Mouse (Mus musculus) liver, embryonic 16.5 days (tissue): ENCODE results near the gene Opcml. TPM values are rescaled to one million over a fixed set of nuclear protein-coding genes. Genes with fewer than 3 reads are reported as not detected.

Experiments used
- ATAC-seq: fragments of 200-750 bp; cut with Nextera tagmentation; 2 replicates; pipeline ENCODE4 v1.8.0; 2017; ENCODE audit warnings: low read depth, mild to moderate bottlenecking, moderate number of reproducible peaks, moderate library complexity
- H3K27ac ChIP-seq: fragments of 300-500 bp; sonication (generic); 2 replicates; pipeline ENCODE4 v1.5.1; 2014; ENCODE audit warnings: mild to moderate bottlenecking, low read length
- H3K27me3 ChIP-seq: fragments of 300-500 bp; sonication (generic); 2 replicates; pipeline ENCODE4 v1.6.1; 2014; ENCODE audit warnings: low read depth, low read length, mixed read lengths; ENCODE audit not compliant: control insufficient read depth, insufficient read depth
- H3K36me3 ChIP-seq: fragments of 300-500 bp; sonication (generic); 2 replicates; pipeline ENCODE4 v1.6.1; 2014; ENCODE audit warnings: mild to moderate bottlenecking; ENCODE audit not compliant: control insufficient read depth, insufficient read depth
- H3K4me1 ChIP-seq: fragments of 300-500 bp; sonication (generic); 2 replicates; pipeline ENCODE4 v1.6.1; 2014; ENCODE audit warnings: low read depth, low read length, mixed read lengths; ENCODE audit not compliant: control insufficient read depth
- H3K4me2 ChIP-seq: fragments of 300-500 bp; sonication (generic); 2 replicates; pipeline ENCODE4 v1.6.1; 2014; ENCODE audit warnings: low read depth, low read length, mixed read lengths
- H3K4me3 ChIP-seq: fragments of 300-500 bp; sonication (generic); 2 replicates; pipeline ENCODE4 v1.5.1; 2014; ENCODE audit warnings: low read depth, mild to moderate bottlenecking, low read length
- H3K9ac ChIP-seq: fragments of 300-500 bp; sonication (generic); 2 replicates; pipeline ENCODE4 v1.6.1; 2014; ENCODE audit warnings: low read depth, low read length
- H3K9me3 ChIP-seq: fragments of 300-500 bp; sonication (generic); replicated peaks from 2 replicates; pipeline ENCODE4 v1.6.1; 2016; ENCODE audit warnings: low read length; ENCODE audit not compliant: control insufficient read depth
- WGBS: fragments of 180-500 bp; shearing (Covaris S2); extraction: QIAGEN DNeasy Blood & Tissue Kit; methylation state at CpG from one replicate; pipeline ENCODE4 v1.1.7; 2014; ENCODE audit not compliant: insufficient replicate concordance; 5-methylcytosine and 5-hydroxymethylcytosine counted together
- polyA plus RNA-seq: library from polyadenylated mRNA; unstranded; fragments of >200 nt; fragmentation: Nextera tagmentation; extraction: Ambion mirVana; gene quantifications from 2 replicates; pipeline ENCODE4 v1.2.1, GENCODE M21; 2015

Opcml gene
- polyA plus RNA-seq, 1 experiment from 2014 or later: 0.26 TPM

DNA sequence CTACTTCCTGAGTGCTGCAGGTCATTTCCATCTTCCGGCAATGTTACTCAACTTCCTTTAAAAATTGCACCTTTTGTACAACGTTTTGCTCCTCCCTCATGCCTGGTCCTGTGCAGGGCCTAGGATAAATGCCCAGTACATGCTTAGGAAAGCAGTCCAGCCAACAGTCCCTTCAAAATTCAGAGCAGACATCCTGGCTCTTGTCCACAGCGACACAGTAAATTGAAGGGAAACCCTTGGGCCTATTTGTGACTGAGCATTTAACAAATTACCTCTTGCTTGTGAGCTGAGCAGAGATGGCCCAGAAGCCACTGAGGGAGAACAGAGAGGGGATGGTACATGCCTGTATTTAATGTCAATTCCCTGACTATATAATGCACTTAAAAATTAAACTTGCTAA, 567.4 kb downstream of the Opcml start:
- no peaks in the 10 kb centered on the region for H3K36me3 ChIP-seq
- no peak overlapping the region for H3K9ac ChIP-seq
- no peak overlapping the region for H3K27ac ChIP-seq
- H3K4me2 ChIP-seq: no peak overlapping the region
- WGBS: 45% methylated on average over 3 of the region's 3 CpGs
- H3K4me3 ChIP-seq: no peak overlapping the region
- no peaks in the 10 kb centered on the region for H3K9me3 ChIP-seq
- no peak for ATAC-seq
- no peaks in the 10 kb centered on the region for H3K27me3 ChIP-seq
- no peaks in the 10 kb centered on the region for H3K4me1 ChIP-seq

DNA sequence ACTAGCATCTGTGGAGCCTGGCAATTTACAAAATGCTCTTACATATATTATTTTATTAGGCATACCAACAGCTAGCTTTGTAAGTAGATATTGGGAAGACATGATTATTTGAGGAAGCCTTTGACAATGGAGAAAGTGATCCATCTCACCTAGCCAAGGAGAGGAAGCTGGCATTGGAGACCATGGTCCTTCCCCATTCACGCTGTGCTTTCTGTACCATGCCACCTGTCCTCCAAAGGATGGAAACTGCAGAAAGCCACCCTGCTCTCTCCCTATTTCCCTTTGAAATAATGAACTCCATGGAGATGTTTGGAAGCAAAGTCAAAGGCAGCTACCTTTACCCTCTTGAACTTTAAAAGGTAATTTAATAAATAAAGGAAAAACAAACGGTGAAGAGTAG, 570.1 kb downstream of the Opcml start:
- no peaks in the 10 kb centered on the region for H3K4me1 ChIP-seq
- WGBS: 62% methylated on average over 2 of the region's 2 CpGs
- H3K27ac ChIP-seq: no peak overlapping the region
- ATAC-seq: no peak
- no peaks in the 10 kb centered on the region for H3K9me3 ChIP-seq
- no peaks in the 10 kb centered on the region for H3K36me3 ChIP-seq
- no peak overlapping the region for H3K4me3 ChIP-seq
- no peak overlapping the region for H3K9ac ChIP-seq
- H3K4me2 ChIP-seq: no peak overlapping the region
- no peaks in the 10 kb centered on the region for H3K27me3 ChIP-seq

DNA sequence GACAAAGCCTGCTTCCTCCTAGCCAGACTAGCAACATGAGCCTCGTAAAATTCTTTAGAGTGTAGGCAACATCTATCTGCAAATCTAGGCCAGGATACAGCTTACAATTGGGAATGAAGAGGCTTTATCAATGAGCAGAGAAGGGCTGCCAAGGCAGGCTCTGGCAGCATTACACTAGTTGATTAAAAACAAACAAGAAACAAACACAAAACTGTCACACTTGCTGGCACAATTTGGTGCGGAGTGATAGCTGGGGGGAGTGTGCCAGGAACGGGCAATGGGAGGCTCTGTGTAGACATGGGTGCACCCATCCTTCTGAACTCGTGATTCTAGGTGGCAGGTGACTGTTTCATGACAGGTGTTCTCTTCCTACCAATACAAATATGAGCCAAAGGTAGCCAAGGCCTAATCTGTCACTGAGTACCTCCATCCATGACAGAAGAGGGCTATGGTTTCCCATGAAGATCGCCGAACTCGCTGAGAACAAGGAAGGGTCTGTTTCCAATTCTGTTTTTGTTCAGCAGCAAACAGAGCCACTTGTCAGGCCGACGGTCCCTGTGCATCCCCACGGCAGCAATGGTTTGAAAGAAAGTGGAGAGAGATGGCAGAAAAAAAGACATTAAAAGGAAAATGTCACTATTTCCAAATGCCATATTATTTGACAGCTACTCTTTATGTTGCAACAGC, 574.0 kb downstream of the Opcml start:
- ATAC-seq: no peak
- Histone ChIP-seq H3K9me3 (no peaks in the 10 kb centered on the region), H3K36me3 (no peaks in the 10 kb centered on the region), H3K4me1 (no peaks in the 10 kb centered on the region), H3K4me2 (no peak overlapping the region), H3K27me3 (no peaks in the 10 kb centered on the region), H3K4me3 (no peak overlapping the region), H3K9ac (no peak overlapping the region), H3K27ac (no peak overlapping the region)
- 63% methylated on average over 10 of the region's 10 CpGs for WGBS

DNA sequence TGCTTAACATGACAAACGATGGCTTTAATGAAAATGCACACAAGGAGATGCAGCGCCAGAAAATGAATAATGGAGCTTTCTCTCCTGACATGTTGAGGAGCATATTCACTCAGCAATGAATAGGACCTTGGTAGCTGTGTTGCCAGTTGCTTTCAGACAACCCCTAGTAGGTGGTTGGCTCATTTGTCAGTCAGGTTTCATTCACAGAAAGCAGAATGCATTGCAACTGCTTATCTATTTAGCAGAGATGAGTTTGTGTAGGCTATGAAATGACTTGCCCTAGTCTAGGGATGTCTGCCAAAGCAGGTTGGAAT, 574.5 kb downstream of the Opcml start:
- no peaks in the 10 kb centered on the region for H3K9me3 ChIP-seq
- WGBS: 61% methylated on average over 2 of the region's 2 CpGs

DNA sequence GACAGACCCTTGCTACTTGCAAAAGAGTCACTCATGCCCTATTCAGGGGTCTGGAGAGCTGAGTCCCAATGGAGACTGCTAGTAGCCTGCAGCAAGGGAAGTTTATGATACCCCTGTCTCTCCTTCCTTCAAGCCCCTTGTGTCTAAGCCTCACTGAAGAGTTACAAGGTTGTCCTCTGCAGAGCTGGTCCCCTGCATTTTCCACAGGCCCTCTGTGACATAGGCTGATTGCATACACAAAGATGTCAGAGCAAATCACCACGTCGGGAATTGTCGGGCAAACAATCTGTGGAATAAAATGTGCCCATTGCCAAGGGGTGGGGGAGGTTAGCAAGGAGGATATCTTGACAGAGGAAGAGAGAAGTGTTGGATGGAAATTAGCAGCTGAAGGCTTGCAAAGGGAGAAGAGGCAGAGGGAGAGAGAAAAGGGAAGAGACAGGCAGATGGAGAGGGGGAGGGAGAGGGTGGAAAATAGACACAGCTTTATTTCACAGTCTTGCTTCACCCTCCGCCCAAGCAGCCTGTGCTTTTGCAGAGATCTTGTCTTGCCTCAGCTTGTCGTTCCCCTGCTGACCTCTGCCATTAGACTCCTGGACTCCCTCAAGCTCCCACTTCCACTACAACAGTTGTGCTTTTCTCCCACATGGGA, 596.1 kb downstream of the Opcml start:
- H3K4me3 ChIP-seq: no peak overlapping the region
- no peak overlapping the region for H3K4me2 ChIP-seq
- no peaks in the 10 kb centered on the region for H3K4me1 ChIP-seq
- H3K27me3 ChIP-seq: no peaks in the 10 kb centered on the region
- H3K36me3 ChIP-seq: no peaks in the 10 kb centered on the region
- H3K9me3 ChIP-seq: no peaks in the 10 kb centered on the region
- H3K27ac ChIP-seq: no peak overlapping the region
- ATAC-seq: no peak
- H3K9ac ChIP-seq: no peak overlapping the region
- 46% methylated on average over 5 of the region's 5 CpGs for WGBS

More for the DNA sequence above, 574.5 kb downstream of the Opcml start:
- H3K4me3 ChIP-seq: no peak overlapping the region
- H3K4me1 ChIP-seq: no peaks in the 10 kb centered on the region
- ATAC-seq: no peak
- H3K4me2 ChIP-seq: no peak overlapping the region
- no peak overlapping the region for H3K27ac ChIP-seq
- no peaks in the 10 kb centered on the region for H3K36me3 ChIP-seq
- no peak overlapping the region for H3K9ac ChIP-seq
- no peaks in the 10 kb centered on the region for H3K27me3 ChIP-seq

DNA sequence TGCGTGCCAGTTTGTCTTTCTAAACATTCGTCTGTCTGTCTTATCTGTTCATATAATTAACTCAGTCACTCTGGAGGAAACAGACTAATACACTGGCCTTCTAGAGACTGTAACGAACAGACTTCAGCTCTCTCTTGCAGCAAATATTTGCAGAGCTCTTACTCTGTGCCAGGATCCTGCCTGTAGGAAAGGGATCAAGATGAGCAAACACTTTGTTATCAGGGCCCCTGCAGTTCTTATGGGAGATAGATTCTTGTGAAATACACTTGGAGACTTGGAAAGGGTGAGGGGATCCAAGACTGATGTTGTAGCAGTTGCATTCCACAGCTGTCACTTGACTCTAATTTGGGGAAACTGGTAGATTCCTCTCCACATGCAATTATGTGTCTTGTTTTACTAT, 604.6 kb downstream of the Opcml start:
- Histone ChIP-seq H3K36me3 (no peaks in the 10 kb centered on the region), H3K27me3 (no peaks in the 10 kb centered on the region), H3K27ac (no peak overlapping the region), H3K4me2 (no peak overlapping the region), H3K9me3 (no peaks in the 10 kb centered on the region), H3K4me3 (no peak overlapping the region), H3K4me1 (no peaks in the 10 kb centered on the region), H3K9ac (no peak overlapping the region)
- no peak for ATAC-seq
- WGBS: 17% methylated on average over 3 of the region's 3 CpGs

DNA sequence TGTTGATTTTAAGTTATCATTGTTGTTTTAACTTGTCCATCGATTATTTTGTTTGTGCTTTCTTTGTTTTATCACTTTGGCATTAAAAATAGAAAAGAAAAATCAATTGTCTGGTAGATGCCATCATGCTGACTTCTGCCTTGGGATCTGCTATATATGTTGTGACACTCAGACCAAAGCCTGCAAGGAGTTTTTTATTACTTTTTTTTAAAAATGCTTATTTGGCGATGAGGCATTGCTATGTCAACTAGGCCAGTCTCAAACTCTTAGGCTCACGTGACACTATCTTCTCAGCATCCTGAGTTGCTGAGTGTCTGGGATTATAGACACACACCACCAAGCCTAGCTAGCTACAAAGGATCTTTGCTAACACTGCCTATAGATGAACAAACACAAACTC, 605.1 kb downstream of the Opcml start:
- WGBS: 51% methylated on average over 3 of the region's 3 CpGs
- no peaks in the 10 kb centered on the region for H3K27me3 ChIP-seq
- no peaks in the 10 kb centered on the region for H3K9me3 ChIP-seq
- no peaks in the 10 kb centered on the region for H3K36me3 ChIP-seq
- no peak overlapping the region for H3K27ac ChIP-seq
- H3K4me2 ChIP-seq: no peak overlapping the region
- no peak for ATAC-seq
- no peak overlapping the region for H3K4me3 ChIP-seq
- H3K9ac ChIP-seq: no peak overlapping the region
- H3K4me1 ChIP-seq: no peaks in the 10 kb centered on the region

DNA sequence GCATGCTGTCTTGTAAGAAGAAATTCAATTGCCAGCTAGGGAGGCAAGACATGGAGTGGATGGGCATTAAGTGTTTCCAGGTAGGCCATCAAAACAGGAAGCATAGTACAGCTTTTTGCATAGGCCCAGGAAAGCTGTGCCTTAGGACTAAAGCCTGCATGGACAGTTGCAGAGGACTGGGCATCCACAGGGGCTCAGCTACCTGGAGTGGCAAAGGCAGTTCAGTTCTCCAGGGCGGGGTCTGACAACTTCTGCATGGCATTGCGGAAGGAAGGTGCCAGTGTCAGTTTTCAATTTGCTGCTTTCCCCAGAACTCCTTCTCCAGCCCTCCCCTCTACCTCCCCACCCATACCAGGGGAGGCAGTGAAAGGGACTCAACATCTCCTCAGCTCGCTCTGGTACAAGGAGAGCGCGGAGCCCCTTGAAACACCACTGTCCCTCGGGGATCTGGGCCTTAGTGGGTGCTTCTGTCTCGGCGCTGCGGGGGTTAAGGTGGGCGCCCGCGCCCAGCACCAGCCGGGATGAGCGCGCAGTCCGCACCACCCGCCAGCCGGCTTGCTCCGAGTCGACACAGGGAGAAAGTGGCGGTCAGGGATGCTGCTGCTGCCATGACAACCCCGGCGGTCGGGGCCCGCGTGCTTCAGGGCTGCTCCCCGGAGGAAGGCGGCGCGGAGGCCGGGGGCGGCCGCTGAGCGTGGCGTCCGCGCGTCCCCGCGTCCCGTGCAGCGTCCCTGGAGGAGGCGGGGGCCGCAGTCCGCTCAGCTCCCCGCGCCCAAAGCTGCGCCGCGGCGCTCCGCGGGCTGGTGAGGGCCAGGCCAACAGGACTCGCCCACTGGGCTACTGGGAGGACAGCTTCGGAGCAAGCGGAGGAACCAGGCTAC, 612.4 kb downstream of the Opcml start:
- H3K4me3 ChIP-seq: peak overlapping the region; percentile 21; the same call in 1 of the 2 replicates
- 3% methylated on average over 54 of the region's 56 CpGs for WGBS
- no peaks in the 10 kb centered on the region for H3K4me1 ChIP-seq
- no peak overlapping the region for H3K9ac ChIP-seq
- no peaks in the 10 kb centered on the region for H3K36me3 ChIP-seq
- no peak for ATAC-seq
- H3K4me2 ChIP-seq: peak overlapping the region; percentile 8; the same call in 1 of the 2 replicates
- H3K27ac ChIP-seq: no peak overlapping the region
- peaks cover 25% of the 10 kb centered on the region for H3K27me3 ChIP-seq
- no peaks in the 10 kb centered on the region for H3K9me3 ChIP-seq
